Mouse (Mus musculus) spleen, adult 2 months (tissue): ENCODE results near the gene Ecel1. TPM values are rescaled to one million over a fixed set of nuclear protein-coding genes. Genes with fewer than 3 reads are reported as not detected.

Experiments
- DNase-seq, 2 experiments: peaks; one replicate each; pipeline versions ENCODE4 v3.0.0 to v3.0.0-alpha.2; 2012 to 2021; ENCODE audit warnings: low spot score in 2 of 2, low read depth in 1 of 2
- H3K27ac ChIP-seq: fragments of 200-500 bp; 2 replicates; pipeline ENCODE4 v1.5.1; 2012; ENCODE audit warnings: low read length, inconsistent platforms; ENCODE audit not compliant: insufficient read depth
- H3K27me3 ChIP-seq: fragments of 200-500 bp; 2 replicates; pipeline ENCODE4 v1.6.1; 2012; ENCODE audit warnings: mild to moderate bottlenecking, moderate library complexity, low read length, inconsistent platforms; ENCODE audit not compliant: control insufficient read depth, insufficient read depth
- H3K36me3 ChIP-seq: fragments of 200-500 bp; 2 replicates; pipeline ENCODE4 v1.6.1; 2012; ENCODE audit warnings: mild to moderate bottlenecking, low read length, inconsistent platforms; ENCODE audit not compliant: control insufficient read depth, insufficient read depth
- H3K4me1 ChIP-seq: fragments of 200-500 bp; 2 replicates; pipeline ENCODE4 v1.6.1; 2011; ENCODE audit warnings: inconsistent platforms; ENCODE audit not compliant: control insufficient read depth, insufficient read depth, insufficient read length
- H3K4me3 ChIP-seq: fragments of 200-500 bp; 2 replicates; pipeline ENCODE4 v1.5.1; 2011; ENCODE audit warnings: mild to moderate bottlenecking, inconsistent platforms; ENCODE audit not compliant: insufficient read depth, insufficient read length; ENCODE audit errors: extremely low read depth
- CTCF ChIP-seq: fragments of 200-500 bp; IDR thresholded peaks from 2 replicates; pipeline ENCODE4 v1.5.1; 2011; ENCODE audit warnings: mild to moderate bottlenecking, inconsistent platforms; ENCODE audit not compliant: insufficient read depth, insufficient read length, insufficient replicate concordance; ENCODE audit errors: extremely low read depth
- POLR2A ChIP-seq: fragments of 200-500 bp; IDR thresholded peaks from 2 replicates; pipeline ENCODE4 v1.6.1; 2011; ENCODE audit warnings: low read depth, low read length, inconsistent platforms
- WGBS: fragments of 180-500 bp; shearing (Covaris S2); methylation state at CpG from one replicate; pipeline ENCODE4 v1.1.7; 2018; 5-methylcytosine and 5-hydroxymethylcytosine counted together
- polyA plus RNA-seq: library from polyadenylated mRNA; depleted of rRNA; stranded (reverse); fragments of >200 nt; gene quantifications from 2 replicates; pipeline ENCODE4 v1.2.3, GENCODE M21; 2012; rRNA removed

Gene Ecel1
- polyA plus RNA-seq, 1 experiment: 0.76 TPM

DNA sequence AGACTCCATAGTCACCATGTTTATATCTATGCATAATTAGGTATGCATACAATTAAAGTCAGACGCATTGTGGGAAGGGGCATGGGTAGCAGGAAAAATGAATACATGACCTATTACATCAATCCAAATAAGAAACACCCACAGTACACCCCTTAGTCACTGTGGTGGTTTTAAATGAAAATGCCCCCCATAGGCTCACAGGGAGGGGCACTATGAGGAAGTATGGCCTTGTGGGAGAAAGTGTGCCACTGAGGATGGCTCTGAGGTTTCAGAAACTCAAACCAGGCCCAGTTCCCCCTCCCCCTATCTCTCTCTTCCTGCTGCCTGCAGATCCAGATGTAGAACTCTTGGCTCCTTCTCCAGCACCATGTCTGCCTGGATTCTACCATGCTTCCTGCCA lies 52.4 kb downstream of the Ecel1 start:
- WGBS: 79% methylated on average over 1 of the region's 1 CpGs

DNA sequence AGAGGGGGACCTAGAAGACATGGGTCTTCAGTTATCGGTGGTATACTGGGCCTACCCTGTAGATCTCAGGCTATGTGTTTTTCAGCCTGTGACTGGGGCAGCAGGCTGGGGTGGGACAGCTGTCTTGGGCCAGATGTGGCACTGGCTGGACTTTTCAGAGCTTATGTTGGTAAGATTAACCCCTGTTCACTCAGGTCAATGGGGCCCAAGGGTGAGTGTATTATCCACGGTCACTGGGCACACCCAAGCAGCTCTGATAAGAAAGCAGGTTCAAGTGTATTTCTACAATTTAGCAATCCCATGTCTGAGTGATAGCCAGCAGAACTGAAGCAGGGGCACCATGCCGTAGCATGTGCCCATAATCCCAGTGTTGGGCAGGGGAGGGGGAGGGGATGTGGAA lies 54.2 kb downstream of the Ecel1 start:
- Histone ChIP-seq H3K27ac (no peak overlapping the region), H3K4me3 (no peak overlapping the region), H3K36me3 (no peaks in the 10 kb centered on the region), H3K27me3 (no peaks in the 10 kb centered on the region), H3K4me1 (no peaks in the 10 kb centered on the region; the same call in 1 of the 2 replicates)
- WGBS: 83% methylated on average over 3 of the region's 3 CpGs
- no peak for DNase-seq
- TF ChIP-seq POLR2A (no peak), CTCF (no peak)

More for the DNA sequence above, 52.4 kb downstream of the Ecel1 start:
- TF ChIP-seq POLR2A: no peak
- TF ChIP-seq CTCF: no peak
- Histone ChIP-seq H3K27ac (no peak overlapping the region), H3K27me3 (no peaks in the 10 kb centered on the region), H3K4me1 (no peaks in the 10 kb centered on the region), H3K4me3 (no peak overlapping the region), H3K36me3 (no peaks in the 10 kb centered on the region)
- DNase-seq: no peak

- Histone ChIP-seq H3K36me3 (no peaks in the 10 kb centered on the region), H3K4me1 (no peaks in the 10 kb centered on the region; the same call in 1 of the 2 replicates), H3K4me3 (no peak within 1 kb of the TSS), H3K27ac (no peak within 1 kb of the TSS), H3K27me3 (no peaks in the 10 kb centered on the region)
- DNase-seq: no peak
- WGBS: 94% methylated on average over 1 of the region's 1 CpGs
- TF ChIP-seq POLR2A: no peak
- TF ChIP-seq CTCF: no peak
Observed at GRCm38 (mm10) chr1:87101411-87101810, 54.9 kb downstream of the Ecel1 start, which contains the start of gene Alpi. Gene Alpi (minus strand): TSS chr1:87101606.

- Histone ChIP-seq H3K4me1 (no peaks in the 10 kb centered on the region; the same call in 1 of the 2 replicates), H3K4me3 (no peak overlapping the region), H3K27me3 (no peaks in the 10 kb centered on the region), H3K36me3 (no peaks in the 10 kb centered on the region), H3K27ac (no peak overlapping the region)
- TF ChIP-seq POLR2A (no peak), CTCF (peak; percentile 53; the same call in 1 of the 2 replicates)
- DNase-seq: no peak
- WGBS: 19% methylated on average over 30 of the region's 30 CpGs
Observed at GRCm38 (mm10) chr1:87098358-87098975, 57.9 kb downstream of the Ecel1 start.

Other genes with a start within 250 kb of the Ecel1 start
- not detected in 2 replicates for gene Alppl2, start 66.6 kb downstream of the Ecel1 start, polyA plus RNA-seq
- gene Alpi, start 54.9 kb downstream of the Ecel1 start, polyA plus RNA-seq: not detected in 2 replicates
- not detected in 2 replicates for gene Akp3, start 31.5 kb downstream of the Ecel1 start, polyA plus RNA-seq
- gene Prss56, start 26.8 kb upstream of the Ecel1 start, polyA plus RNA-seq: not detected in 2 replicates
- gene Chrnd, start 34.1 kb upstream of the Ecel1 start, polyA plus RNA-seq: not detected in 2 replicates
- gene Chrng, start 48.1 kb upstream of the Ecel1 start, polyA plus RNA-seq: not detected in 2 replicates
- 18.9 and 21.6 TPM in 2 replicates for gene Eif4e2, start 57.4 kb upstream of the Ecel1 start, polyA plus RNA-seq
- gene Efhd1, start 107.8 kb upstream of the Ecel1 start, polyA plus RNA-seq: 26.0 and 28.0 TPM in 2 replicates
- 22.3 and 22.8 TPM in 2 replicates for gene Gigyf2, start 170.5 kb upstream of the Ecel1 start, polyA plus RNA-seq
- not detected in 2 replicates for gene Kcnj13, start 238.2 kb upstream of the Ecel1 start, polyA plus RNA-seq